Mouse (Mus musculus) cerebellum, adult 11 months (tissue): ENCODE measurements around the gene Dock3.

Experiments
- DNase-seq: peaks from one replicate; pipeline ENCODE4 v3.0.0; 2022

Dock3 gene

DNA sequence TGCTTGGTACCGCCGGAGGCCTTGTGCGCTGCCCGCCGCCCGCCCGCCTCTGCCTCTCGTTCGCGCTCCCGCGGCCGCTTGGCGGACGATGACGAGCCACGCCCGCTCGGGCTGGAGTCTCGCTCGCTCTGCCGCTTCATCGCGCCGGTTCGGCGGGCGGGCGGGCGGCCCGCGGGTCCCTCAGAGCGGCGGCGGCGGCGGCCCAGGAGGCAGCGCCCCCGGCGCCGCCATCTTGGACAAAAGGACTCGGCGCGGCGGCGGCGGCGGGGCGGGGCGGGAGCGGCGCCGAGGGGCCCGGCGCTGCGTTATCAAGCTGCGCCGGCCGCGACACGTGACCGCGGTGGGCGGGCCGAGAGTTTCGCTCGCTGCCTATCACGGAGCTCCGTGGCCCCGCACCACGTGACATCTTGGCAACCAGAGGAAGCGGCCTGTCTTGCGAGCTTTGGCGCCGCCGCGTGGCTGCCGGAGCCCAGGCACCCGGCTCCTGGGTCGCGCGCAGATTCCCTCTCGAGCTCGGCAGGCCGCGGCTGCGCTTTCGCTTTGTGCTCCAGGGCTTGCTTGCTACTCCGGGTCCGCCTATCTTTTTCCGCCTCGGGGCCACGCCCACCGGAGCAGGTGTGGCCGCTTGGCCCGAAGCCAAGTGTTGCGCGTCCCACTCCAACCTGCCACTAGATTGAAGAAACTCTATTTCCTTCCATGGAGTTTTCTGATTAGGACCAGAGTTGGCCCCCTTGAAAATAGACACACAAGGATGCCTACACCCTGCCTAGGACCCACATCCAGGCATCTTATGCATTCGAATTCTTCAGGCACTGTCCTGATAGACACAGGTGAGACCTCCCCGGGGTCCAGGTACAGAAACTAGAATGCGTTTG, 344.6 kb downstream of the Dock3 start, which contains the start of gene Rbm15b:
TSS of gene Rbm15b (minus strand) at position 601 of the 875 bp plus-strand sequence.
- peak; percentile 98 for DNase-seq

DNA sequence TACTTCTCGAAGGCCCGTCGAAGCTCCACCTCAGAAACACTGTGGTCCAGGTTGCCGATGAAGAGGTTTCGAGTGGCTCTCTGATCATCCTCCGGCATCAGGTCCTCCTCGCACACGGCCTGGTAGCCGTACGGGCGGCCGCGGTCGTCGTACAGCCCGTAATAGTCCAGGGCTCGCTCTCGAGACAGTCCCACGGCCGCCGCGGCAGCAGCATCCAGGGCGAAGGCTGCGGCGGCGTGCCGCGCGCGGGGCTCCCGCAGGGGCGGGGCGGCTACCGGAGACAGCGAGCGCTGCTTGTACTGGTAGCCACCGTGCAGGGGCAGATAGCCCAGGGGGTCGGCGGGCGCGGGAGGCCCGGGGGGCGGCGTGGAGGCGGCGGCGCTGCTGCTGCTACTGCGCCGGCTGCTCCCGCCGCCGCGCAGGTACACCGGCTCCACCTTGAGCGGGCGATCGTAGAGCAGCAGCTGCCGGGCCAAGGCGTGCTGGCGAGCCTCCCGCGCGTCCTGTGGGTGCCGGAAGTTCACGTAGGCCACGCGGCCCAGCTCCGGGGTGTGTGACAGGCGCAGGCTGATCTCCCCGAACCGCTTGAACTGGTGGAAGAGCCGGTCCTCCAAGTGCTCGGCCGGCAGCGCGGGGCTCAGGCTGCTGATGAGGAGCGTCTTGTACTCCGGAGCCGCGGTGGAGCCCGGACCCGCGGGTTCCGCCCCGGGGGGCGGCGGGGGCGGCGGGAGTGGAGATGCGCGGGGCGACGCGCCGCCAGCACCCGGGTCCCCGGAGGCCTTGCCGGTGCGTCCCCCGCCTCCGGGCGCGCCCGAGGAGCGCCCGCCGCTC, 345.6 kb downstream of the Dock3 start:
- DNase-seq: peak; percentile 65

DNA sequence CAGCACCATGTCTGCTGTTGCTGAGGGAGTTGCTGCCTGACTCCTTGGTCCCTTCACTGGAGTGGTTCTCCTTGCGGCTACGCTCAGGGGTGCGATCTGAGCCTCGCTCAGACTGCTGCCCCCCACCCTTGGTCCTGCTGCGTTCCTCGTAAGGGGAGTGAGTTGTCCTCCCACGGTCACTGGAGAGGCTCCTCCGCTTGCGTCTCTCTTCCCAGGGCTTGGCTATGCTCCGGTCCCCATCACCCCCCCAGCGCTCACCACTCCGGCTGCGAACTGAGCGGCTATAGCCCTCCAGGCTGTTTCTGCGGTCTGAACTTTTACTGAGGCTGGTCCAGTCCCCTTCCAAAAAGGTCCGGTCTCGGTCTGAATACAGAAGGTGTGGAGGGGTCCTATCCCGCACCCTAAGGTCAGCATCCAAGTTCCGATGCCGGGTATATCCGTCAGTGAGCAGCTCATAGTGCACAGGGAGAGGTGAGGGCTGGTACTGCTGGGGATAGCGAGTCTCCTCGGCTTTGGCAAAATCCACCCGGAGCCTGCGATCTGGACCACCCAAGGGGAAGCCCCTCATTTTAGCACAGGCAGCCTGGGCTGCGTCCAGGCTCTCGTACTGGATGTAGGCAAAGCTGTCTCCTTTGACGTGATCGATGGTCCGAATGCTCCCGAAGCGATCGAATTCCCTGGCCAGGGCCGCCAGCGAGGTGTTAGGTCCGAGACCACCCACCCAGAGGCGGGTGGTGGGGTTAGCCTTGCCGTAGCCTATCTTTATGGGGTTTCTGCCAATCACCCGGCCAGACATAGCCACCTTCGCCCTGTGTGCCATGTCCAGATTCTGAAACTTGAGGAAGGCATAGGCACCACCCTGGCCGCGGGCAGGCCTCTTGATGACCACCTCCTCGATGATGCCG, 346.5 kb downstream of the Dock3 start:
- DNase-seq: peak; percentile 29

DNA sequence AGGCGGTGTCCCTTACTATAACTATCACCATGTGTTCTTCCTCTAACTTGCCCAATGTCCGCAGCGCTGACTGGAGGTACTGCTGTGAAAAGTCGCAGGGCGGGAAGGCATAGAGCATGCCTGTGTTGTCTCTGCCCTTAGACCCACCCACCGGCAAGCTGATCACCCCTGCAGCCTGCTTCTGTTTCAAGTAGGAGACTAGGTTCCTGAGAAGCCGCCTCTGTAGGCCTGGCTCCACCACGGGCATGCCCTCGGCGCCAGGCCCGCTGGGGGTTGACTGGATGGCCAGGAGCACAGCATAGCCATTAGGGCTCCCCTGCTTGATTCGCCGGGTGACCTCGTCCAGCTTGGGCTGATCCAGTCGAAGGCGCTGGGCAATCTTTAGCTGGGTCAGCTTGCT, 347.4 kb downstream of the Dock3 start:
- peak; percentile 24 for DNase-seq

DNA sequence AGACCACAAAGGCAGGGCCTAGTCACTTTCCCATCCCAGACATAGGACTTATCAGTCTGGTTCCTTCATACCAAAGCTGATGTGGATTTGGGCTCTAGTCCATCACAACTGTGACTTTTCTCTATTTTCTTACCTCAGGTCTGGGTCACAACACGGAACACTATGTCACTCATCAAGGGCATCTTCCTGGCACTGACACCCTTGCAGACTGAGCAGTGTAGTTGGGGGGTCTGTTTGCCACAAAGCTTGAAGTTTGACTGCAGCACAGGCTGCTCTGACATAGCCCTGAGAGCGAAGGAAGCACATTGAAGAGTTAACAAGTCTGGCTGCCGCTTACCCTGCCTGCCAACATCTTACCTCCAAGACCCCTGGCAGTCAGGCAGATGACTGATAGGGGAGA, 348.6 kb downstream of the Dock3 start:
- no peak for DNase-seq

DNA sequence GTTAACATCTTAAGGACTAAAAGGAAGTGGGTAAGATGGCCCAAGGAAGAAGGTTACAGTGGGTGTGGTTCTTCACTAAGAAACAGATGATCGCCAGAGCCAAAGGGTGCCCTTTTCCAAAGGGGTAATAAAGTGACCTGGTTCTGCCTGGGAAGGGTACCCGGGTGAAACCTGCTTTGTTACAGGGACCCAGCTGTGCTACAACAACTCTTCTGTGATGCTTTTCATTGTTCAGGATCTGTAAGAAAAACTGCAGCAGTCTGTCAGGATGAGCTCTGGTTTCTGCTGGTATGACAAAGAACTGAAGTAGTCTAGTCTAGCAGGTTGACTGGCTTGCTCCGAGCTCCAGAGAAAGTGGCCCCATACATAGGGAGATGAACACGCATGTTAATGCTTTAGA, 349.5 kb downstream of the Dock3 start:
- no peak for DNase-seq

DNA sequence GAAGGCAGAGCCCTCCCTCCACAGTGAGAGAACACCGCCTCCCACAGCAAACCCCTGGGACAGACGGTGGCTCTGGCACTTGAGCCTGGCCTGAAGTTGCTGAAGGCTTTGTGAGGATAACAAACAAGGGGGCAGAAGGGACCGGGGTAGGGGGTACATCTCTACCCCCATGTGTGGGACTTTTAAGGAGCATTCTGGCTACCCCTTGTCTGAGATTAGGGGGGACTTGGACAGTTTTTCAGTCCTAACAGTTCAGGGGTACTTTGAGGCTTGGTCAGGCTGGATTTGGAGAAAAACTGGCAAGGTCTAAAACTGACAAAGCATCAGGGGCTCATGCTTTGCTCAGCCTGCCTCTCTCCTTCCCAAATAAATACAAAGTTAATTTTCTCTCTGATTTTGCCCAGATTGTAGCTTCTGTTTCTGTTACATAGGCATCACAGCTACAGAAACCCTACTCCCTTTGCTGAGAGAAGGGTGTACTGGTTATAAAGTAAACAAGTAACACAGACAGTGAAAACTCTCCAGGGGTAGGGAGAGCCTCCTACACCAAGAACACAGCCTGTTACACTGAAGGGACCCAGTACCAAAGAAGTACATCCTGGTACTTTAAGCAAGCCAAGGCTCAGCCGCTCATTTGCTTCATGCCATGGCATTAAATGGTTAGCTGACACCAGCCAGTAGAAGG, 350.5 kb downstream of the Dock3 start:
- DNase-seq: no peak

DNA sequence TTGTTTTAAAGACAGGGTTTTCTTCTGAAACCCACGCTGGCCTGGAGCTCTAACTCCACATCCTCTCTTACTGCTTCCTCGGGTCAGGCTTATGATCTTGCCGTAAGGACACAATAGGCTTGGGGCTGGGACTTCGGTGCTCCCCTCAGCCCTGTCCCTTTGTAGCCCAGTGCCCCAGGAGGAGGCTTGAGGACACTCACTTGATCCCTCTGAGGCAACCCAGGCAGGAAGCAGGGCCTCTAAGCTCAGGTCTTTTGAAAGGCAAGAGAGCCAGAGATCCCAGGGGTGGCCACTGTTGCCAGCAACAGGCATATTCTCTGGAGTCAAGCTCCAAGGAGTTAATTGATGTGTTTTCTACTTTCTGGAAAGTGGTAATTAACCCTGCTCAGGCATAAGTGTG, 352.2 kb downstream of the Dock3 start:
- DNase-seq: no peak

DNA sequence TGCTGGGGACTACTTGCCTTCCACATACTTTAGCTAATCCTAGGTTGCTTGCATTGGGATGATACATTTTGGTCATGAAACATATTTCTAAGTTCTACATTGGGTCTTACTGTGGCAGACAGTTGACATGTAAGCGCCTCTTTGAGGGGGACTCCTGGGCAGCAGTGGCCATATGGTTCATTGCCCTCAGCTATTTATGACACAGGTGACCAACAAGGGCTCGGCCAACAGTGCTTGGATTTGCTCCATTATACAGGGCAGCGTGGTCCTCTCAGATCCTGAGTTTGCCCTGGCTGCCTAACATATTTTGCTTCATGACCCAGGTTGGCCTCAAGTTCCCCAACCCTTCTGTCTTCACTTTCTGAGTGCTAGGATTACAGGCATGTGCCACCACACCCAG, 355.0 kb downstream of the Dock3 start:
- no peak for DNase-seq

DNA sequence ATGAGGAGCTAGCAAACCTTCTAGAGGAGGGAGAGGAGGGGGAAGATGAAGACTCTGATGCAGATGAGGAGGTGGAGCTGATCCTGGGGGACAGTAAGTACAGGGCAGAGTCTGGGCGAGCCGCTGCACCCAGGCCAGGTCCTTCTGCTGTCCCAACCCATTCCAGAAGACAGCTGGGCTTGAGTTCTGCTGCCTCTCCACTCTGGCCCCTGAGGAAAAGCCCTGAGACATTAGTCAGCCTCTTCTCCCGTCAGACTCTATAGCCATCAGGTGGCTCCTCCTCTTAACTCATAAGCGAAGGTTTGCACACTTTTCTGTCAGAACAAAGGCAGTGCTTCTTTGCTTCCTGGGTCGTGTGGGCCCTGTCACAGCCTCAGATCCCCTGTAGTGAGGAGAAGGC, 357.5 kb downstream of the Dock3 start:
- DNase-seq: no peak

DNA sequence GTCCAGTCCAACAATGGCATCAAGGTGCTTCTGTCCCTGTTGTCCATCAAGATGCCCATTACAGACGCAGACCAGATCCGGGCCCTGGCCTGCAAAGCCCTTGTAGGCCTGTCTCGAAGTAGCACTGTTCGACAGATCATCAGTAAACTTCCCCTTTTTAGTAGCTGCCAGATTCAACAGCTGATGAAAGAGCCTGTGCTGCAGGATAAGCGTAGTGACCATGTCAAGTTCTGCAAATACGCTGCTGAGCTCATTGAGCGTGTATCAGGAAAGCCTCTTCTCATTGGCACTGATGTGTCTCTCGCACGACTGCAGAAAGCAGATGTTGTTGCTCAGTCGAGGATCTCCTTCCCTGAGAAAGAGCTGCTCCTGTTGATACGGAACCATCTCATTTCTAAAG, 373.7 kb downstream of the Dock3 start:
- DNase-seq: no peak

DNA sequence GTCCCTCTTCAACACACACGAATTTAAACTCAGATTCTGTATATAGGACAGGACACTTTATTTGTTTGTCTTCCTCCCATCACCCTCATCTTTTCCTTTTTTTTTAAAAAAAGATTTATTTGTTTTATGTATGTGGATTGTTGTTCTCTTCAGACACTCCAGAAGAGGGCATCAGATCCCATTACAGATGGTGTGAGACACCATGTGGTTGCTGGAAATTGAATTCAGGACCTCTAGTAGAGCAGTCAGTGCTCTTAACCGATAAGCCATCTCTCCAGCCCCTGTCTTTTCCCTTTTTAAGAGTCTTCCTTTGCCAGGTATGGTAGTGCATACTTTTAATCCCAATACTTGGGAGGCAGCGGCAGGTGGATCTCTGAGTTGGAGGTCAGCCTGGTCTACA, 375.0 kb downstream of the Dock3 start:
- DNase-seq: no peak
